Mouse (Mus musculus) left cerebral cortex, postnatal 14 days (tissue): ENCODE data around the gene Dph7. TPM values are rescaled to one million over a fixed set of nuclear protein-coding genes. Genes with fewer than 3 reads are reported as not detected.

Experiments
- microRNA-seq, 2 experiments: library from miRNA; unstranded; fragments of <30 nt; microRNA quantifications; one replicate each; pipeline ENCODE4 v1.2.0; 2022
- total RNA-seq, 2 experiments: library from RNA; stranded (reverse); gene quantifications; 2 replicates each; pipeline ENCODE4 v1.2.3; 2021

The Dph7 gene
- total RNA-seq, 2 experiments from 2014 or later = 27.7 to 30.9 TPM

Small RNA genes within 50 kb of the gene (microRNA-seq; reads per million reads assigned to microRNA genes)
- gene Gm22875 = 0 reads per million in 2 experiments

Other genes starting within 250 kb of the Dph7 start
- 100 to 1,000 TPM; 108 to 125 TPM for gene Cacna1b, start 199.2 kb upstream of the Dph7 start, total RNA-seq
- gene Ehmt1, start 42.8 kb upstream of the Dph7 start, total RNA-seq = 10 to 100 TPM; 55.0 to 61.9 TPM
- gene Arrdc1, start 27.1 kb upstream of the Dph7 start, total RNA-seq = 10 to 100 TPM; 15.2 to 19.0 TPM
- gene Zmynd19, start 12.6 kb upstream of the Dph7 start, total RNA-seq = 10 to 100 TPM; 38.0 to 40.9 TPM
- gene Mrpl41, start 12.7 kb downstream of the Dph7 start, total RNA-seq = 10 to 100 TPM; 85.4 to 96.4 TPM
- gene Pnpla7, start 13.6 kb downstream of the Dph7 start, total RNA-seq = 10 to 100 TPM; 10.6 to 13.4 TPM
- gene Nsmf, start 92.0 kb downstream of the Dph7 start, total RNA-seq = 100 to 1,000 TPM; 565 to 580 TPM
- gene Entpd8, start 117.9 kb downstream of the Dph7 start, total RNA-seq = not detected
- not detected for gene Noxa1, start 132.7 kb downstream of the Dph7 start, total RNA-seq
- 10 to 100 TPM; 38.6 to 44.9 TPM for gene Nrarp, start 218.4 kb downstream of the Dph7 start, total RNA-seq
- gene Tor4a, start 234.5 kb downstream of the Dph7 start, total RNA-seq = 1 to 10 TPM; 1.7 to 2.6 TPM
- 10 to 100 TPM; 49.9 to 52.1 TPM for gene Nelfb, start 249.1 kb downstream of the Dph7 start, total RNA-seq